Mouse (Mus musculus): ENCODE measurements around the gene Coa7.

Gene Coa7

DNA sequence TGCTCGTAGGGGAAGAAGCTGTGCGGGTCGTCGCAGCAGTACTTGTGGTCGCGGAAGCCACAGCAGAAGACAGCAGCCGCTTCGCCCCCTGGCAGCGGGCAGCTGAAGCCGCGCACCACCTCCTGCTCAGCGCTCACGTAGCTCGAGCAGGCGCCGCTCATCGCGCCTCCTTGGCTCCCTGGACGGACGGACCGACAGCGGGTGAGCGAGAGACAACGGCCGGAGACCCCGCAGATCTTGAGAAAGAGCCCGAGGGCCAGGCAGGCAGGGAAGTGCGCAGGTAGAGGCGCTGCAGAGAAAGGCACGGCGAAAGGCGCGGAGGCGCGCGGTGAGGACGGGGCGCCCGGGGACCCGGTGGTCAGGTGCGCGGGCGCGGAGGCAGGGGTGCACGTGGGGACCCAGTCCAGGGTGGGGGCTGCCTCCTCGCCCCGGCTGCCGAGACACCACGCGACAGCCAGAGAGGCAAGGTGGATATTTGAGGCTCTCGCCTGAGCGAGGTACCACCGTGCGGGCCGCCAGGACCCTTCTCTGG is 55.3 kb downstream of the Coa7 start, which contains the start of gene Shisal2a:
Gene Shisal2a (minus strand): TSS at position 167 of the 532 bp plus-strand sequence.
- no peak for DNase-seq (ENCODE audit: low read depth, low spot score)

DNA sequence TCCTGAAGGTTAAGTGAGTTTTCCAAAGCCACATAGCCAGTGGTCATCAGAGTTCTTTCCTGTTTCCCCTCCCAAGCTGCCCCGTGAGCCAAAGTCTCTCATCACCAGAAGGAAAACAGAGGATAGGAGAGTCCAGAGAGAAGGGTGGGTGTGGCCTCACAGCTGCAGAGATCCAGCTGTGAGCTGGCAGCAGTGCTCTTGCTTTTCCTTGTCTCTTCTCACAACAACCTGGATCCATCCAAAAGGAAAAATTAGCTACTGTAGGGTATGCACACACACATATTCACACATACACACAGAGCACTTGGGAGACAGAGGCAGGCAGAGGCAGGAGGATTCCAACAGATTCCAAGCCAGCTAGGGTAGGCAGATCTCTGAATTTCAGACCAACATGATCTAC is 58.1 kb downstream of the Coa7 start:
- DNase-seq (ENCODE audit: low read depth, low spot score), result no peak

DNA sequence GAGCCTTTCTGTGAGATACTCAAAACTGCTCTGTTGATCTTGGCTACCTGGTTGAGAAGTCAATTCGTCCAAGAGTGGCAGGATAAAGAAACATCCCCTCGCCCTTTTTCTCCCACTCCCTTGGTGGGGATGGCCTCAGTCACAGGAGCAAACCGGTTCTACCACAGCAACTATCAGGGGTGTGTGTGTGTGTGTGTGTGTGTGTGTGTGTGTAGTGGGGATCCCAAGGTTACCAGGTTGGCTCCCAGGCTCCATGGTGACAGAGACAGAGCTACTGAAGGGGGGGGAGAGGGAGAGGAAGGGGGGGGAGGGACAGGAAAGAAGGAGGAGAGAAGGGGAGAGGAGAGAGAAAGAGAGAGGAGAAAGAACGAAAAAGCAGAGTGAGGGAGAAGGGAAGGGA is 59.2 kb downstream of the Coa7 start:
- DNase-seq (ENCODE audit: low read depth, low spot score), result no peak

DNA sequence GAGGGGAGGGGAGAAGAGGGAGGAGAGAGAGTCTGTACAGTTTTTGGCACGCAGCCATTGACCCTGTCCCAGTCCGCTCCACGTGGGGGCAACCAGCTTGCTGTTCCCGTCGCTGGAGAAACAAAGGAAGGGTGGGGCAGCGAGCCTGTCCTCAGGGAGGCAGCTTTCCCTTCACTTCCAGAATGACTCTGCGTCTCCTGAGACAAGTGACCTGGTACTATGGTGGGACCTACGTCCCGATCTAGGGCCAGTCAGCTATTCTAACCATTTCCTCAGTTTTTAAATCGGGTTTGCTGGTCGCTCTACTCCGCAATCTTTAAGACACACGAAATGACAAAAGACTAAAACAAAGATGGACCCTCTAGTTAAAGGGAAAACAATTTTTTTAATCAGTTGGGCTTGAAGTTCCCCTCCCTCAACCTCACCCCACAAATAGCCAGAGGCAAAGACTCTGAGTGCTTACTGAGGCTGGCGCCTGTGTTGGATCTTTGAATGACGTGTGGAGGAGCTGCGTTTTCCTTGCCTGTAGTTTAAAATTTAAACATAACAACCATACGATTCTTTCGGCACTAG is 59.8 kb downstream of the Coa7 start:
- peak; percentile 64 for DNase-seq (ENCODE audit: low read depth, low spot score)

DNA sequence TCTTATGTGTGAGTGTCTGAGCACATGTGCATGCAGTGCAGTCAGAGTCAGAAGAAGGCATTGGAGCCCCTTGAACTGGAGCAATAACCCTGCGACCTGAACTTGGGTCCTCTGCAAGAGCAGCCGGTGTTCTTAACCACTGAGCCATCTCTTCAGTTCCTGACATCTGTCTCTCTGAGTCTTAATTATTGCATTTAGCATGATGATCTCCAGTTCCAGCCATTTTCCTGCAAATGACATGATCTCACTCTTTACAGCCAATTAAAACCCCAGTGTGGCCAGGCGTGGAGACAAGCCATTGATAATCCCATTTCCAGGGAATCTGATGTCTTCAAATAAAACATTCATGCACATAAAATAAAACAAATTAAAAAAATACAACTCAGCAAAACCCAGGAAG is 60.8 kb downstream of the Coa7 start:
- DNase-seq (ENCODE audit: low read depth, low spot score), result no peak

DNA sequence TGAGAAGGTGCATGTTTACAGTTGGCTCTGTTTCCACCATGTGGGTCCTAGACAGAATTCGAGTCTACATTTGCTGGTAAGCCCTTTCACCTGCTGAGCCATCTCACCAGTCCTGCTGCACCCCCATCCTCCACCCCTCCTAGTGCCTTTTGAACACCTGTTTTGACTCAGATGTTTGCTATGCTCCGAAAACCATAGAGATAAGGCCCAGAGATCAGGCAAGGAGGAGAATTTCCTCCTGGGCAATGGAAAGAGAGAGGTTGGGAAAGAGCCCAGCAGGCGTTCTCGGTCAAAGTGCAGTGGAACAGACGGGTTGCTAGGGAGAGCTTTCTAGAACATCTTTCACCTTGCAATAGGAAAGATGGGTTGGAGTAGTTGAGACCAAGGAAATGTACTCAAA is 63.2 kb downstream of the Coa7 start:
- DNase-seq (ENCODE audit: low read depth, low spot score), result no peak

Data from forelimb bud, embryonic 11.5 days (tissue).